Mouse (Mus musculus): ENCODE data around the gene Ranbp9. TPM values are rescaled to one million over a fixed set of nuclear protein-coding genes. Genes with fewer than 3 reads are reported as not detected.

The Ranbp9 gene
- polyA plus RNA-seq, 1 experiment from 2014 or later = 68.0 TPM

- no peaks in the 10 kb centered on the region for H3K27me3 ChIP-seq
- in situ Hi-C loops (cut with MboI; ENCODE audit: low pct_unique_long_range_greater_than_20kb) = no loop called here
- ATAC-seq = no peak
- ChIA-PET CTCF (interaction anchor here (0.9 to 1.3 kb wide), 2 partner anchors 10 to 12 kb away, joined by 3 to 5 read pairs; no protein-coding TSS in a partner anchor), POLR2A (no interaction called here)
- DNase-seq (ENCODE audit: low read depth, low spot score) = no peak
- TF ChIP-seq CTCF (IDR thresholded peaks at IDR 0.05) = no peak
Observed at GRCm38 (mm10) chr13:43452177-43452576, 28.9 kb downstream of the Ranbp9 start.

- in situ Hi-C loops (cut with MboI; ENCODE audit: low pct_unique_long_range_greater_than_20kb) = no loop called here
- ChIA-PET CTCF (interaction anchor here (1.3 kb wide), 1 partner anchor 25 kb away, joined by 3 read pairs; no protein-coding TSS in a partner anchor), POLR2A (no interaction called here)
- no peaks in the 10 kb centered on the region for H3K27me3 ChIP-seq
- DNase-seq (ENCODE audit: low read depth, low spot score) (no peak), ATAC-seq (no peak)
- TF ChIP-seq CTCF (IDR thresholded peaks at IDR 0.05) = no peak
Observed at GRCm38 (mm10) chr13:43450686-43451085, 30.4 kb downstream of the Ranbp9 start.

- H3K27me3 ChIP-seq = no peaks in the 10 kb centered on the region
- in situ Hi-C loops (cut with MboI; ENCODE audit: low pct_unique_long_range_greater_than_20kb) = no loop called here
- DNase-seq (ENCODE audit: low read depth, low spot score) = no peak
- ChIA-PET CTCF (no interaction called here), POLR2A (no interaction called here)
- TF ChIP-seq CTCF (IDR thresholded peaks at IDR 0.05) = no peak
- no peak for ATAC-seq
Observed at GRCm38 (mm10) chr13:43447721-43448120, 33.4 kb downstream of the Ranbp9 start.

GRCm38 (mm10) chr13:43445754-43446153 is 35.3 kb downstream of the Ranbp9 start:
- POLR2A ChIA-PET = no interaction called here
- no peak for DNase-seq (ENCODE audit: low read depth, low spot score)
- CTCF ChIA-PET = no interaction called here
- TF ChIP-seq CTCF (IDR thresholded peaks at IDR 0.05) = no peak
- no peak for ATAC-seq
- H3K27me3 ChIP-seq = no peaks in the 10 kb centered on the region
- in situ Hi-C loops (cut with MboI; ENCODE audit: low pct_unique_long_range_greater_than_20kb) = no loop called here

- ATAC-seq = no peak
- no peaks in the 10 kb centered on the region for H3K27me3 ChIP-seq
- no peak for TF ChIP-seq CTCF (IDR thresholded peaks at IDR 0.05)
- no peak for DNase-seq (ENCODE audit: low read depth, low spot score)
- ChIA-PET CTCF (no interaction called here), POLR2A (no interaction called here)
- in situ Hi-C loops (cut with MboI; ENCODE audit: low pct_unique_long_range_greater_than_20kb) = no loop called here
Observed at GRCm38 (mm10) chr13:43444717-43445116, 36.4 kb downstream of the Ranbp9 start.

- DNase-seq (ENCODE audit: low read depth, low spot score) (no peak), ATAC-seq (no peak)
- no peak for TF ChIP-seq CTCF (IDR thresholded peaks at IDR 0.05)
- ChIA-PET POLR2A (no interaction called here), CTCF (interaction anchor here (1.3 kb wide), 1 partner anchor 10 kb away, joined by 3 read pairs; no protein-coding TSS in a partner anchor)
- in situ Hi-C loops (cut with MboI; ENCODE audit: low pct_unique_long_range_greater_than_20kb) = no loop called here
- no peaks in the 10 kb centered on the region for H3K27me3 ChIP-seq
Observed at GRCm38 (mm10) chr13:43443706-43444105, 37.4 kb downstream of the Ranbp9 start.

- in situ Hi-C loops (cut with MboI; ENCODE audit: low pct_unique_long_range_greater_than_20kb) = no loop called here
Observed at GRCm38 (mm10) chr13:43442551-43442950, 38.5 kb downstream of the Ranbp9 start.

GRCm38 (mm10) chr13:43440376-43440775 is 40.7 kb downstream of the Ranbp9 start:
- ATAC-seq = no peak
- CTCF ChIA-PET = no interaction called here
- TF ChIP-seq CTCF (IDR thresholded peaks at IDR 0.05) = no peak
- in situ Hi-C loops (cut with MboI; ENCODE audit: low pct_unique_long_range_greater_than_20kb) = no loop called here
- POLR2A ChIA-PET = no interaction called here
- no peaks in the 10 kb centered on the region for H3K27me3 ChIP-seq
- DNase-seq (ENCODE audit: low read depth, low spot score) = no peak

More at GRCm38 (mm10) chr13:43442551-43442950, 38.5 kb downstream of the Ranbp9 start:
- ChIA-PET CTCF (no interaction called here), POLR2A (no interaction called here)
- H3K27me3 ChIP-seq = no peaks in the 10 kb centered on the region
- TF ChIP-seq CTCF (IDR thresholded peaks at IDR 0.05) = no peak
- no peak for DNase-seq (ENCODE audit: low read depth, low spot score)
- no peak for ATAC-seq

- ATAC-seq = no peak
- ChIA-PET CTCF (no interaction called here), POLR2A (no interaction called here)
- in situ Hi-C loops (cut with MboI; ENCODE audit: low pct_unique_long_range_greater_than_20kb) = no loop called here
- no peaks in the 10 kb centered on the region for H3K27me3 ChIP-seq
- TF ChIP-seq CTCF (IDR thresholded peaks at IDR 0.05) = no peak
- DNase-seq (ENCODE audit: low read depth, low spot score) = no peak
Observed at GRCm38 (mm10) chr13:43433395-43433794, 47.7 kb downstream of the Ranbp9 start.

- TF ChIP-seq CTCF (IDR thresholded peaks at IDR 0.05) = no peak
- DNase-seq (ENCODE audit: low read depth, low spot score) (no peak), ATAC-seq (no peak)
- POLR2A ChIA-PET = no interaction called here
- in situ Hi-C loops (cut with MboI; ENCODE audit: low pct_unique_long_range_greater_than_20kb) = no loop called here
- CTCF ChIA-PET = interaction anchor here (0.6 kb wide), 1 partner anchor 51 kb away, joined by 3 read pairs; no protein-coding TSS in a partner anchor
- no peaks in the 10 kb centered on the region for H3K27me3 ChIP-seq
Observed at GRCm38 (mm10) chr13:43428436-43428835, 52.6 kb downstream of the Ranbp9 start.

- no peak for ATAC-seq
- TF ChIP-seq CTCF (IDR thresholded peaks at IDR 0.05) = no peak
- POLR2A ChIA-PET = no interaction called here
- no peak for DNase-seq (ENCODE audit: low read depth, low spot score)
- CTCF ChIA-PET = interaction anchor here (1.4 kb wide), 1 partner anchor 132 kb away, joined by 3 read pairs; no protein-coding TSS in a partner anchor
- H3K27me3 ChIP-seq = no peaks in the 10 kb centered on the region
- in situ Hi-C loops (cut with MboI; ENCODE audit: low pct_unique_long_range_greater_than_20kb) = no loop called here
Observed at GRCm38 (mm10) chr13:43415249-43415648, 65.8 kb downstream of the Ranbp9 start.

GRCm38 (mm10) chr13:43413611-43414010 is 67.5 kb downstream of the Ranbp9 start:
- no peaks in the 10 kb centered on the region for H3K27me3 ChIP-seq
- no peak for TF ChIP-seq CTCF (IDR thresholded peaks at IDR 0.05)
- in situ Hi-C loops (cut with MboI; ENCODE audit: low pct_unique_long_range_greater_than_20kb) = no loop called here
- ChIA-PET CTCF (interaction anchor here (1.1 kb wide), 1 partner anchor 217 kb away, joined by 4 read pairs; no protein-coding TSS in a partner anchor), POLR2A (no interaction called here)
- no peak for DNase-seq (ENCODE audit: low read depth, low spot score)
- no peak for ATAC-seq
